Mouse (Mus musculus): ENCODE results near the gene Perm1. TPM values are rescaled to one million over a fixed set of nuclear protein-coding genes. Genes with fewer than 3 reads are reported as not detected.

Perm1 gene
- polyA plus RNA-seq, 1 experiment from 2014 or later, result 0.08 TPM

GRCm38 (mm10) chr4:156184291-156184954 lies 31.2 kb upstream of the Perm1 start:
- Histone ChIP-seq H3K9me3 (ENCODE audit: low read length) (no peaks in the 10 kb centered on the region), H3K36me3 (replicated peaks; ENCODE audit: insufficient read depth, low read length) (no peaks in the 10 kb centered on the region), H3K4me2 (ENCODE audit: low read depth, low read length) (no peak overlapping the region), H3K4me1 (ENCODE audit: insufficient read depth) (peaks cover 12% of the 10 kb centered on the region), H3K27me3 (ENCODE audit: insufficient read depth, low read length) (no peaks in the 10 kb centered on the region), H3K4me3 (ENCODE audit: low read depth, low read length) (no peak overlapping the region), H3K9ac (replicated peaks) (no peak overlapping the region), H3K27ac (ENCODE audit: low read depth) (no peak overlapping the region)
- no peak for TF ChIP-seq CTCF (IDR thresholded peaks at IDR 0.05; ENCODE audit: low read depth)
- no peak for TF ChIP-seq EP300 (IDR thresholded peaks at IDR 0.05; ENCODE audit: low read depth)
- DNase-seq (no peak), ATAC-seq (no peak)
- 65% methylated on average over 7 of the region's 7 CpGs for WGBS (ENCODE audit: insufficient replicate concordance)

- H3K9ac ChIP-seq (replicated peaks), result no peak overlapping the region
- H3K9me3 ChIP-seq (ENCODE audit: low read length), result no peaks in the 10 kb centered on the region
- H3K27me3 ChIP-seq (ENCODE audit: insufficient read depth, low read length), result no peaks in the 10 kb centered on the region
- peaks cover 18% of the 10 kb centered on the region for H3K4me1 ChIP-seq (ENCODE audit: insufficient read depth)
- 68% methylated on average over 13 of the region's 13 CpGs for WGBS (ENCODE audit: insufficient replicate concordance)
- ATAC-seq (peak; percentile 49), DNase-seq (no peak)
- peak overlapping the region; percentile 17; the same call in 1 of the 2 replicates for H3K4me3 ChIP-seq (ENCODE audit: low read depth, low read length)
- no peak overlapping the region for H3K27ac ChIP-seq (ENCODE audit: low read depth)
- TF ChIP-seq EP300 (IDR thresholded peaks at IDR 0.05; ENCODE audit: low read depth) (no peak), CTCF (IDR thresholded peaks at IDR 0.05; ENCODE audit: low read depth) (no peak)
- no peak overlapping the region; the same call in 1 of the 2 replicates for H3K4me2 ChIP-seq (ENCODE audit: low read depth, low read length)
- H3K36me3 ChIP-seq (replicated peaks; ENCODE audit: insufficient read depth, low read length), result no peaks in the 10 kb centered on the region
These were observed 30.2 kb upstream of the Perm1 start for GRCm38 (mm10) chr4:156185456-156185949.

- WGBS (ENCODE audit: insufficient replicate concordance), result 24% methylated on average over 28 of the region's 31 CpGs
- no peaks in the 10 kb centered on the region for H3K27me3 ChIP-seq (ENCODE audit: insufficient read depth, low read length)
- no peak for DNase-seq
- no peak overlapping the region for H3K9ac ChIP-seq (replicated peaks)
- no peaks in the 10 kb centered on the region for H3K36me3 ChIP-seq (replicated peaks; ENCODE audit: insufficient read depth, low read length)
- peak; percentile 24; the same call in 1 of the 2 replicates for ATAC-seq
- no peaks in the 10 kb centered on the region for H3K9me3 ChIP-seq (ENCODE audit: low read length)
- peak overlapping the region; percentile 17; the same call in 1 of the 2 replicates for H3K4me3 ChIP-seq (ENCODE audit: low read depth, low read length)
- H3K4me2 ChIP-seq (ENCODE audit: low read depth, low read length), result peak overlapping the region; percentile 48
- peaks cover 18% of the 10 kb centered on the region for H3K4me1 ChIP-seq (ENCODE audit: insufficient read depth)
- TF ChIP-seq EP300 (IDR thresholded peaks at IDR 0.05; ENCODE audit: low read depth) (no peak), CTCF (IDR thresholded peaks at IDR 0.05; ENCODE audit: low read depth) (no peak)
- H3K27ac ChIP-seq (ENCODE audit: low read depth), result no peak overlapping the region
These were observed 29.5 kb upstream of the Perm1 start for GRCm38 (mm10) chr4:156185950-156186850.

- no peak overlapping the region for H3K9ac ChIP-seq (replicated peaks)
- H3K27me3 ChIP-seq (ENCODE audit: insufficient read depth, low read length), result no peaks in the 10 kb centered on the region
- H3K9me3 ChIP-seq (ENCODE audit: low read length), result no peaks in the 10 kb centered on the region
- no peak overlapping the region for H3K4me2 ChIP-seq (ENCODE audit: low read depth, low read length)
- no peak overlapping the region for H3K4me3 ChIP-seq (ENCODE audit: low read depth, low read length)
- no peaks in the 10 kb centered on the region for H3K36me3 ChIP-seq (replicated peaks; ENCODE audit: insufficient read depth, low read length)
- TF ChIP-seq EP300 (IDR thresholded peaks at IDR 0.05; ENCODE audit: low read depth) (no peak), CTCF (IDR thresholded peaks at IDR 0.05; ENCODE audit: low read depth) (no peak)
- DNase-seq (no peak), ATAC-seq (no peak; the same call in 1 of the 2 replicates)
- WGBS (ENCODE audit: insufficient replicate concordance), result 61% methylated on average over 5 of the region's 5 CpGs
- H3K4me1 ChIP-seq (ENCODE audit: insufficient read depth), result peaks cover 29% of the 10 kb centered on the region
- no peak overlapping the region for H3K27ac ChIP-seq (ENCODE audit: low read depth)
These were observed 27.4 kb upstream of the Perm1 start for GRCm38 (mm10) chr4:156188162-156188810.

GRCm38 (mm10) chr4:156188811-156189323 lies 26.8 kb upstream of the Perm1 start:
- 58% methylated on average over 6 of the region's 6 CpGs for WGBS (ENCODE audit: insufficient replicate concordance)
- no peak overlapping the region for H3K4me2 ChIP-seq (ENCODE audit: low read depth, low read length)

More at GRCm38 (mm10) chr4:156188811-156189323, 26.8 kb upstream of the Perm1 start:
- peak; percentile 46; the same call in 1 of the 2 replicates for ATAC-seq
- Histone ChIP-seq H3K9me3 (ENCODE audit: low read length) (no peaks in the 10 kb centered on the region), H3K4me3 (ENCODE audit: low read depth, low read length) (no peak overlapping the region), H3K4me1 (ENCODE audit: insufficient read depth) (peaks cover 30% of the 10 kb centered on the region), H3K27me3 (ENCODE audit: insufficient read depth, low read length) (no peaks in the 10 kb centered on the region), H3K27ac (ENCODE audit: low read depth) (no peak overlapping the region), H3K36me3 (replicated peaks; ENCODE audit: insufficient read depth, low read length) (no peaks in the 10 kb centered on the region), H3K9ac (replicated peaks) (no peak overlapping the region)
- DNase-seq, result peak; percentile 47
- TF ChIP-seq CTCF (IDR thresholded peaks at IDR 0.05; ENCODE audit: low read depth) (no peak), EP300 (IDR thresholded peaks at IDR 0.05; ENCODE audit: low read depth) (no peak)
